Mouse (Mus musculus) intestine, embryonic 15.5 days (tissue): Measurements from ENCODE around the gene Laptm4a. TPM values are rescaled to one million over a fixed set of nuclear protein-coding genes. Genes with fewer than 3 reads are reported as not detected.
A peak's percentile ranks its signal among the peaks of the same experiment; 100 is the strongest.

Source experiments
- ATAC-seq: fragments of 200-750 bp; cut with Nextera tagmentation; 2 replicates; pipeline ENCODE4 v1.8.0; 2017; ENCODE audit warnings: moderate TSS enrichment, moderate library complexity
- H3K27ac ChIP-seq: fragments of 300-500 bp; sonication (generic); 2 replicates; pipeline ENCODE4 v1.5.1; 2015; ENCODE audit warnings: mild to moderate bottlenecking, inconsistent platforms
- H3K27me3 ChIP-seq: fragments of 300-500 bp; sonication (generic); replicated peaks from 2 replicates; pipeline ENCODE4 v1.6.1; 2015; ENCODE audit warnings: inconsistent platforms
- H3K36me3 ChIP-seq: fragments of 300-500 bp; sonication (generic); 2 replicates; pipeline ENCODE4 v1.6.1; 2015; ENCODE audit warnings: inconsistent platforms
- H3K4me1 ChIP-seq: fragments of 300-500 bp; sonication (generic); replicated peaks from 2 replicates; pipeline ENCODE4 v1.6.1; 2015; ENCODE audit warnings: inconsistent platforms
- H3K4me2 ChIP-seq: fragments of 300-500 bp; sonication (generic); replicated peaks from 2 replicates; pipeline ENCODE4 v1.6.1; 2015; ENCODE audit warnings: mild to moderate bottlenecking, inconsistent platforms
- H3K4me3 ChIP-seq: fragments of 300-500 bp; sonication (generic); replicated peaks from 2 replicates; pipeline ENCODE4 v1.5.1; 2015; ENCODE audit warnings: inconsistent platforms
- H3K9ac ChIP-seq: fragments of 300-500 bp; sonication (generic); 2 replicates; pipeline ENCODE4 v1.6.1; 2015; ENCODE audit warnings: inconsistent platforms
- H3K9me3 ChIP-seq: fragments of 300-500 bp; sonication (generic); 2 replicates; pipeline ENCODE4 v1.6.1; 2016; ENCODE audit warnings: inconsistent platforms
- WGBS: fragments of 180-500 bp; shearing (Covaris S2); methylation state at CpG from one replicate; pipeline ENCODE4 v1.1.7; 2015; 5-methylcytosine and 5-hydroxymethylcytosine counted together
- polyA plus RNA-seq: library from polyadenylated mRNA; unstranded; fragments of >200 nt; fragmentation: Nextera tagmentation; extraction: Ambion mirVana; gene quantifications from 2 replicates; pipeline ENCODE4 v1.2.1, GENCODE M21; 2015

Gene Laptm4a
- polyA plus RNA-seq, 1 experiment from 2014 or later = 294 TPM

DNA sequence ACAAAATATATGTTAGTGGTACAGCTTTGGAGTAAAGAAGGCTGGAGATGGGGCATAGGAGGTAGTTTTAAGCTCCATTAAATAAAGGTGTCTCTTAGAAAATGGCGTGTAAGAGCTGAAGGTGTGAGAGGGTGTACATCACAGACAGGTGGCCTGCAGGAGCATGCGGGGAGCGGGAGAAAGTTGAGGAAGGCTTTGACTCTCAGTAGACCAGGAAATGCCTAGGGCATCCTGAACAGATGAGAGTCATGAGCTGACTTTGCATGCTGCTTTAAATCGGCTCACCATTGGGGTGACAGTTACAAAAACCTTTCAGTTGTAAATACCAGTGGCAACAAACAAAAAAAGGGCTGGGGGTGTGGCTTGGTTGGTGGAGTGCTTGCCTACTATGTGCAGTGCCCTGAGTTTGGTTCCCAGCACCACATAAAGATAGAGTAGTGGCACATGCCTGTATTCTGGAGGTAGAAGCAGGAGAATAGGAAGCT lies 19.7 kb downstream of the Laptm4a start:
- 74% methylated on average over 4 of the region's 4 CpGs for WGBS
- Histone ChIP-seq H3K9ac (no peak overlapping the region), H3K4me1 (no peaks in the 10 kb centered on the region), H3K27ac (no peak overlapping the region), H3K27me3 (no peaks in the 10 kb centered on the region), H3K36me3 (peaks cover 14% of the 10 kb centered on the region; the same call in 1 of the 2 replicates), H3K4me3 (no peak overlapping the region), H3K4me2 (no peak overlapping the region), H3K9me3 (no peaks in the 10 kb centered on the region)
- ATAC-seq = no peak

DNA sequence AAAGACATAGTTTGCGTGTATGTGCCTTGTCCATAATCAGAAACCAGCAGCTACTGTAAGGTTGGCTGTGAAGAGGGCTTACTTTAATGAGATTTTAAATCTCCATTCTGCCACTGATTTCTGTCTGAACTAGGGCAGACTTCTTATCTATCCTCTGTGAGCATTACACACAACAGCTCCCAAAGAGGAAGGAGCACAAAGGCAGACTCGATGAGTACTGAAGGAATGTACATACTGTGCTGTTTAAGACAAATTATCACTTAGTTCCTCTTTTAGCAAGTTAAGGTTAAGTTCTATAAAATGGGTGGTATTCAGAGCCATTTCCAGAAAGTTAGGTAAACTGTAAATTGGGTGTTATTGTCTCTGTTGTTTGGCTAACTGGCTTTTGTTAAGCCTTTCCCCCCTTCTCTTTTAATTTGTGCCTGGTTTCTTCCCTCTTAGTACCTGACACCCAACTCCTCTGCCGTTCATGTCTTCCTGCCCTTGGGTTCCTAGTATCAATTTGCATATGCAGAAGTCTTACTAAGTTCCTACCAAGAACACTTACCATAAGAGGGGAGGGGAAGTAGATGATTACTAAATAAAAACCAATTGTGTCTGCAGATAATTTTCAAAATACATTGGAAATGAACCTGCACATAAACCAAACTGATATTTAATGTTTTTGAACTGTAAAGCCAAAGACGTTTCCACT lies 20.4 kb downstream of the Laptm4a start:
- H3K9me3 ChIP-seq = no peaks in the 10 kb centered on the region
- H3K4me2 ChIP-seq = no peak overlapping the region
- ATAC-seq = no peak
- H3K27ac ChIP-seq = no peak overlapping the region
- no peak overlapping the region for H3K4me3 ChIP-seq
- WGBS = 48% methylated on average over 4 of the region's 4 CpGs
- peaks cover 10% of the 10 kb centered on the region; the same call in 1 of the 2 replicates for H3K36me3 ChIP-seq
- H3K27me3 ChIP-seq = no peaks in the 10 kb centered on the region
- H3K9ac ChIP-seq = no peak overlapping the region
- no peaks in the 10 kb centered on the region for H3K4me1 ChIP-seq

DNA sequence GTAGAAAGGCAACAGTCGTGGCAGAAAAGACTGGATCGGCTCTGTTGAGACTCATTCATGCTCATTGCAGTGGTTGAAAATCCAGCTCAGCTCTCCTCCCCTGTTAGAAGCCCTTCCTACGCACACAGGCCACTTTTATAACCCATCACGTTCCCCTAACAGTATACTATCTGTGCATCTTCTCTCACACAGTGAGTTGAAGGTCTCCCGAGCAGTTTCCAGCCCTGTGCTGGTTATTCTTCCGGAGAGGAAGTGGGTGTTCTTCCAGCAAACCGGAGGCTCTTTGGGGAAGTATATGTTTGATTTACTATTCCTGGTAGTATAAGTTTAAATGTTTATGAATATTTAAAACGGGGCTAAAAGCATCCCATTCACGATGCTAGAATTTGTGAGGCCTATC lies 25.7 kb downstream of the Laptm4a start:
- H3K9ac ChIP-seq = no peak overlapping the region

DNA sequence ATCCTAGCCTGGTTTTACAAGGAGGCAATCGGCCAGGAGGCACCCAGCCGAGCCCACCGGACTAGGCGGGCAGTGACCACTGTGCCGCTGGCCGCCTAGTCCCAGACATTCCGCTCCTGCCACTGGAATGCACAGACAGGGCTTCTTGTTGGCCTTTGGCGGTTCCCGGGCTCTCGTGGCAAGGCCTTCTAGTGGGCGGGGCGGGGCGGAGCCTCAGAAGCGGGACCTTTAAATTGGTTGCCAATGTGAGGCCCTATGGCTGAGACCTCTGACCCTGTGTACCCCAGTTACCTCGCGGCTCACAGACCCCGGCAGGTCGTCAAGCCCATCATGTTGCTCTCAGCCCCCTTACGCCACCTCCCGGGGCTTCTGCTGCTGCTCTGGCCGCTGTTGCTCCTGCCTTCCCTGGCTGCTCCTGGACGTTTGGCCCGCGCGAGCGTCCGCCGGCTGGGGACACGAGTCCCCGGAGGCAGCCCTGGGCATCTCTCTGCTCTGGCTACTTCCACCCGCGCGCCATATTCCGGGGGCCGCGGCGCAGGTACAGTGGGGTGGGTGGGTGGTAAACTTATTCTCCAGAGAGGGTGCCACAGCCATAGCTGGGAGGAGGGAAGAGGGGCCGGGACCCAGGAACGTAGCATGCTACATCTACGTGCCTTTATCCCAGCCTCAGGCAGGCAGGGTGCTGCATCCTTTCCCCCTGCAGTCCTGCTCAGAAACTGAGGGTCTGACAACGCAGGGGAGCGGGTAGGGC lies 26.4 kb downstream of the Laptm4a start, which contains the start of gene Matn3:
Gene Matn3 (plus strand): TSS at position 216 of the 751 bp plus-strand sequence.
- H3K36me3 ChIP-seq = no peaks in the 10 kb centered on the region
- peak within 1 kb of the TSS; percentile 44 for H3K9ac ChIP-seq
- H3K27ac ChIP-seq = no peak within 1 kb of the TSS
- peaks cover 10% of the 10 kb centered on the region; the same call in 1 of the 2 replicates for H3K4me1 ChIP-seq
- ATAC-seq = peak; percentile 84
- H3K9me3 ChIP-seq = no peaks in the 10 kb centered on the region
- peak within 1 kb of the TSS; percentile 40 for H3K4me3 ChIP-seq
- WGBS = under 1% methylated on average over 42 of the region's 42 CpGs
- H3K4me2 ChIP-seq = peak within 1 kb of the TSS; percentile 96
- H3K27me3 ChIP-seq = no peaks in the 10 kb centered on the region

More for the DNA sequence above, 25.7 kb downstream of the Laptm4a start:
- ATAC-seq = no peak
- Histone ChIP-seq H3K4me3 (peak overlapping the region; percentile 40), H3K4me1 (peaks cover 10% of the 10 kb centered on the region; the same call in 1 of the 2 replicates), H3K9me3 (no peaks in the 10 kb centered on the region), H3K27me3 (no peaks in the 10 kb centered on the region), H3K4me2 (peak overlapping the region; percentile 96), H3K27ac (no peak overlapping the region), H3K36me3 (no peaks in the 10 kb centered on the region)
- 33% methylated on average over 9 of the region's 9 CpGs for WGBS

DNA sequence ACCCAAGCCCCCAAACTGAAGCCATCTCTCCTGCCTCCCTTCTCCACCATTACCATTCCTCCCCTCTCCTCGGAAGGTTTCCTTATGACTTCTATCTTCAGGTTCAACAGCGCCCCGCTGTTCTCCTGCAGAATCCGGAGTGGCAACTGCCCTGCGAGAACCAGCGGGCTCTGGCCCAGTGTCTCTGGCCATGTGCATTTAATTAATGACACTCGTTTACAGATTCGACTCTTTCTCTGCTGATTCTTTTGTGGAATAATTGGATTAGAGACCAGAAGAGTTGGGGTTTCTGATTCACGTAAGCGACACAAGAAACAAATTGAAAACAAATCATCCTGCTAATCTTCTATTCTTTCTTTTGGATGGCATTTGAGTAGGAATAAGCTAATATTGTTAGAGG lies 31.7 kb downstream of the Laptm4a start:
- Histone ChIP-seq H3K27ac (no peak overlapping the region), H3K4me3 (no peak overlapping the region), H3K4me2 (no peak overlapping the region), H3K9me3 (no peaks in the 10 kb centered on the region), H3K9ac (no peak overlapping the region), H3K4me1 (peaks cover 2% of the 10 kb centered on the region; the same call in 1 of the 2 replicates), H3K36me3 (no peaks in the 10 kb centered on the region), H3K27me3 (no peaks in the 10 kb centered on the region)
- ATAC-seq = no peak
- 78% methylated on average over 10 of the region's 10 CpGs for WGBS

DNA sequence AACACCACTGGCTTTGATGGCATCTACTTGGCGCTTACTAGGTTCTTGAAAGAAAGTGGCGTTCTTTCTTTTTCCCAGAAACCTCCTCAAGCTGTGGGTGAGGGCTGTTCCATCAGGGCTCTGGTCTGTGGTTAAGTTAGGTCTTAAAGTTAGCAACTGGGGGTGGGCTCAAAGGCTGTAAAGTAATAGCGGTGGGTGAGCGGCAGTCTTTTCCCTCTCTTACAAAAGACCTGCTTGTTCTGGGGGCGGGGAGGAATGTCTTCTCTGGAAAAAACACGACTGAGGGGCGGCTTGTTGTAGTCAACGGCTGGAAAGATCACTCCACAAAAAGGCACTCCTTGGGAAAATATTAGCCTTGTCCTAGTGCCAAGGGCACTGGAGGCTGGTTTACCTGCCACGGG lies 32.7 kb downstream of the Laptm4a start:
- H3K27ac ChIP-seq = no peak overlapping the region
- H3K36me3 ChIP-seq = no peaks in the 10 kb centered on the region
- H3K27me3 ChIP-seq = no peaks in the 10 kb centered on the region
- no peak for ATAC-seq
- H3K4me1 ChIP-seq = no peaks in the 10 kb centered on the region
- H3K9ac ChIP-seq = no peak overlapping the region
- H3K9me3 ChIP-seq = no peaks in the 10 kb centered on the region
- H3K4me3 ChIP-seq = no peak overlapping the region
- WGBS = 65% methylated on average over 9 of the region's 9 CpGs
- no peak overlapping the region for H3K4me2 ChIP-seq

DNA sequence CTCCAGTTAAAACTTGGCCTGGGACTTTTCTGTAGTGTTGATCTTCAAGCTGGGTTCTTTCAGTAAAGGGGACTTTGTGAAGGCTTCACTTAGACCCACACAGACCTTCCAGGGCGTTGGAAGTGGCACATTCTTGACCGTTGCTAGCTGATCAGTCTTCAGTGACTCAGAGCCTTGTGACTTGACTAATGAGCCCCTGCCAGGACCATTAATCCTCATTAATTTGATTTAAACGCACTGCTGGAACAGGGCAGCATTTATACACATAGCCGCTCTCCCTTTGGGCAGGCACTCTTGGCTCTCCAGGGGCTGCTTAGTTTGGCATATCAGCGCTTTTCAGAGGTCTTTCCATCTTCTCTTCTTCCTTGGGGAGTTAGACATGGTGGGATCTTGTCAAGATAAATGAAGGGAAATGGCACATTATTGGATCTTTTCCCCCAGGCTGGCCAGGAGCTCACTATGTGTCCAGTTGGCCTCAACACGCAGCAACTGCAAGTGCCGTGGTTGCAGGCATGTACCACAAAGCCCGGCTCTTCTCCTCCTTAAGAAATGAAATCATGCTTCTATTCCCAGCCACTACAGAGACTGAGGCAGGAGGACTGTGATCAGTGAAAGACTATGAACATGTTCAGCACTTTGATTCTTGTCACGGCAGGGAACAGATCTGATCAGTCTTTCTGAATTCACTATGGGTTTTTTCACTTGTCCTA lies 40.3 kb downstream of the Laptm4a start:
- H3K27me3 ChIP-seq = no peaks in the 10 kb centered on the region
- no peak overlapping the region for H3K4me3 ChIP-seq
- H3K27ac ChIP-seq = no peak overlapping the region
- WGBS = 60% methylated on average over 9 of the region's 9 CpGs
- no peak overlapping the region for H3K4me2 ChIP-seq
- no peak for ATAC-seq
- no peaks in the 10 kb centered on the region for H3K9me3 ChIP-seq
- no peaks in the 10 kb centered on the region for H3K4me1 ChIP-seq
- H3K36me3 ChIP-seq = no peaks in the 10 kb centered on the region
- H3K9ac ChIP-seq = no peak overlapping the region

DNA sequence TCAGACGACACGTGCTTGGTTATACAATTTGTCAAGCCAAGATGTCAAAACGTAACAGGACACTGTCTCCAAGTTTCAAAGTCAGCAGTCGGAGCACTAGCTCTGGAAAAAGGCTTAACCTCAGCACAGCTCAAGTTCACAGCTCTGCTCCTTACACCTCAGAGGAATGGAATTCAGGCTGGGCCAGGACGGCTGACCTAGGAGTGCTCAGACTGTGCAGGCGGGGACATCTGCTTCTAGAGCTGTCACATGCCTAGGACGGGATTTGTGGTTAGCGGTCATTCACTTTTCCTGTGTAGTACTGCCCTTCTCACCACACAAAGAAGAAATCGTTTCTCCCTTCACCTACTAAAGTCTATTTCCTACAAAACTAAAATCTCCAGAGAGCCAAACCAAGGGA lies 48.4 kb downstream of the Laptm4a start:
- Histone ChIP-seq H3K9ac (no peak overlapping the region), H3K4me1 (0 out of 2 replicates have a peak, but pooled peaks cover 5% of the 10 kb centered on the region), H3K27ac (no peak overlapping the region), H3K36me3 (no peaks in the 10 kb centered on the region), H3K27me3 (no peaks in the 10 kb centered on the region), H3K4me3 (no peak overlapping the region), H3K4me2 (no peak overlapping the region), H3K9me3 (no peaks in the 10 kb centered on the region)
- 14% methylated on average over 9 of the region's 9 CpGs for WGBS
- peak; percentile 71 for ATAC-seq

DNA sequence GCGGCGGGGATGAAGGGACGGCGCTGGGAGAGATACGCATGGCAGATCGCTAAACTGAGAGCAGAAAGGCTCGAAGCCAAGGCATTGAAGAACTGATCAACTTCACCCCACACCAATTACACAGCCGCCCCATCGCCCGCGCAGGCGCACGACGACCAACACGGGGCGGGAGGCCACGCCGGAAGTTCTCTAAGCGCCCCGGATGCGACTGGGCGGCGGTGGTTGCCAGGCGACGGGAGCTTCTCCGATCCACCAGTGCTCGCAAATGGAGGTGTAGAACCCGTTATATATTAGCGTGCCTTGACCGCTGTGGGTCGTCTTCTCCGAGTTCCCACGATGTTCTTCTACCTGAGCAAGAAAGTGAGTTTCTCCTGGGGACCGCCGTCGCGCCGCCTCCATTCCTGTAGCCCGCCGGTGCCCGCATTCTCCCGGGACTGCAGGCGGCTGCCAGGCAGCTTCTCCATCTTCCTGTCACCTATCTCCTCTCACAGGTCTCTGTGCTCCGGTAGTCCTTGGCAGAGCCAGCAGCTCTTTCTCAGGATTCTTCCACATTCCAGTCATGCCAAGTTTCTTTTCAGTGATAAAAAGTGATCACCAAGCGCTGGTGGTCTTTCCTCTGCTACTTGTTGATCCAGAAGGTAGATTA lies 52.5 kb downstream of the Laptm4a start, which contains the start of gene Wdr35:
Gene Wdr35 (plus strand): TSS at position 73 of the 646 bp plus-strand sequence.
- Histone ChIP-seq H3K27me3 (no peaks in the 10 kb centered on the region), H3K4me1 (0 out of 2 replicates have a peak, but pooled peaks cover 5% of the 10 kb centered on the region), H3K36me3 (no peaks in the 10 kb centered on the region), H3K27ac (no peak within 1 kb of the TSS), H3K4me2 (peak within 1 kb of the TSS; percentile 82), H3K4me3 (peak within 1 kb of the TSS; percentile 56), H3K9ac (peak within 1 kb of the TSS; percentile 43), H3K9me3 (no peaks in the 10 kb centered on the region)
- WGBS = under 1% methylated on average over 45 of the region's 45 CpGs
- ATAC-seq = peak; percentile 97

DNA sequence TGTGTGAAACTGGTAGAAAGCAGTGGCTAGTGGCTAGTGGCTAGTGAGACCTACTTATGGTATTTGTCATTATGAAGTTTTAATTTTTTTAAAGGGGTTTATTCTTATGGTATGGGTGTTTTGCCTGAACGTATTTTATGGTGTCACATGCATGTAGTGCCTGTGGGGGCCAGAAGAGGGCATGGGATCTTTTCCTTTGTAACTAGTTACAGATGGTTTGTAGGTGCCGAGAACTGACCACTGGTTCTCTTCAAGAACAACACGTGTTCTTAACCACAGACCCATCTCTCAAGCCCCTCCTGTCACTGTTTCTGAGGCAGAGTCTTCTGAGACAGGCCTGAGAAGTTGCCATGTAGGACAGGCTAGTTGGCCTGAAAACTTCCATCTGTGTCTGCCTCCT lies 53.6 kb downstream of the Laptm4a start:
- no peaks in the 10 kb centered on the region for H3K27me3 ChIP-seq
- no peak overlapping the region for H3K9ac ChIP-seq
- H3K27ac ChIP-seq = no peak overlapping the region
- H3K4me1 ChIP-seq = 0 out of 2 replicates have a peak, but pooled peaks cover 3% of the 10 kb centered on the region
- no peak overlapping the region for H3K4me2 ChIP-seq
- 88% methylated on average over 3 of the region's 3 CpGs for WGBS
- H3K4me3 ChIP-seq = no peak overlapping the region
- H3K36me3 ChIP-seq = no peaks in the 10 kb centered on the region
- ATAC-seq = no peak
- H3K9me3 ChIP-seq = no peaks in the 10 kb centered on the region
